Mouse (Mus musculus): ENCODE results near the gene Gpr137b.
"Not testable (repeated sequence)": the region's sequence is repeated elsewhere in the genome, so short reads cannot be mapped to it uniquely, and the experiment has no call there.

Gpr137b gene

DNA sequence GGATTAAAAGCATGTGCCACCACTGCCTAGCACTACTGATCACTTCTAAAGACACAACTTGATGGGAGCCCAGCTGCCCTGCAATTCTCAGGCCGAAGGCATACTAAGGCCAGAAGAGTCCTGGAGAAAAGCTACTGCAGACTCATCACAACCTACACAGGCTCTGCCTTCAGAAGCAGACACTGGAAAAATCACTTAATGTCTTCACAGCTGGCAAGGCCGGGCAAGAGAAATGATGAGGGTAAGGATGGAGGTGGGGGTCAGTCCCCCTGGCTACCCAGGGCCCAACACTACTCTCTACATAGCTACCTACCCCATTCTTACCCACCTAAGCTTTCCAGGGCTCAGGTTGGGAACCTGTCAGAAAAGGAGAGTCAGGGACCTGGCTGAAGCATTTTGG lies 27.4 kb downstream of the Gpr137b start:
- DNase-seq (ENCODE audit: low read depth, low spot score): not testable (repeated sequence)

DNA sequence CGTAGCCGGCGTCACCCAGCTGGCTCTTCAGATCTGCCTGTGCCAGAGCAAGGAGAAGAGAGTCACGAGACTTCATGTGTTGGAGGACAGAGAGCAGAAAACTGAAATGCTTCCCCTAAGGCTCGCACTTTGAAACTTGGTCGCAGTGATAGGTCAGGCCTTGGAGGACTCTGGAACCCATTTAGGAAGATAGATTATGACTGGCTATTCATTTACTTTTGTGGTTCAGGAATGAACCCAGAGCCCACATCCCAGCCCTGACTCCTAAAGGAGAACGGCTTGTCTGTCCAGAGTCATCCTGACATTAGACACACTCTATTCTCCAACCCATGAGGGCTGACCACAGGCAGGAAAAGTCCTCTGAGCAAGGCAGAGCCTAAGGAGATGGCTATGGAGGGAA lies 30.3 kb downstream of the Gpr137b start:
- not testable (repeated sequence) for DNase-seq (ENCODE audit: low read depth, low spot score)

DNA sequence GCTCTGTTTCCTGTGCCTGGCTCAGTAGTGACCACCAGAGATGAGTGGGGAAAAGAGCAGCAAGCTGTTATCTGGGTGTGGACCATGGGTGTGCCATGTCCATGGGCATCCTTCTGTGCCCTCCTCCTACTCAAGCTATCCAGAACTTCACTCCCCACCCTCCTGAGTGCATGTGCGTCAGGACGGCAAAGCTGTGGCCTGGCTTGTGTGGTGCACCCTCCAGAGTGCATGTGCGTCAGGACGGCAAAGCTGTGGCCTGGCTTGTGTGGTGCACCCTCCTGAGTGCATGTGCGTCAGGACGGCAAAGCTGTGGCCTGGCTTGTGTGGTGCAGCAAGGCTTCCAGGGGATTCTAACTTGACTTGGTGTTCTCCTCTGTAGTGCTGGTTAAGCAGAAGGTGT lies 31.6 kb downstream of the Gpr137b start:
- DNase-seq (ENCODE audit: low read depth, low spot score): not testable (repeated sequence)

DNA sequence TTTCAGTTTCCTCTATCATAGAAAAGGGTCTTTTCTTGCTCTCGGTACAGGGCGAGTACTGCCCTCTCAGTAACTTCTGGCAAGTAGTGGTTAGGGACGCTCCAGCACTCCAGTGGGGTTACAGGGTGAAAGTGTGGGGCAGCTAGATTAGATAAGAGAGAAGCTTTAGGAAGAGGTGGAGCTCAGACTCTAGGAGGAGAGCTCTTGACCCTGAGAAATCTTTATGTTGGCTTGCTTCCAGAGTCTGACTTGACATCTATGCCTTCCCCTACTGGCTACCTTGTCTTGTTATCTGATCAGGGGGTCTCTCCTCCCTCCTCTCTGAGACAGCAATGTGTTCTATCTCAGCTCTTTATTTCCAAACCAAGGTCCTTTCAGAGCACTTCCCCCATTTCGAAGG lies 33.8 kb downstream of the Gpr137b start:
- not testable (repeated sequence) for DNase-seq (ENCODE audit: low read depth, low spot score)

DNA sequence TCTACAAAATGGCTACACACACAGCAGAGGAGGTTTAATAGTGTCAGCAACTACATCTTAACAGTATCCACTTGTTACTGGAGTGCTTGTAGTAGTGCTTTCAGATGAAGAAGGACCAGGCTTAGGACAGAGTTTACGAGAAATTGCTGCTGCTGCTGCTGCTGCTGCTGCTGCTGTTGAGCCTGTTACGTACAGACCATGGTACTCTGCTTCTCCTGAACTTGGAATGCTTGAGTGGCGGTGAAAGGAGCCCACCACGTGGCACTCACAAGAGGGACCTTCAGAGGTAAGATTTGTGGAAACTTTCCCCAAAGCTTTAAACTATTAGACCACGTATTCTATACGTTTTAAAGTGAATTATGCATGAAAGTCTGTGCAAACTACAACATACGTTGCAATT lies 35.2 kb downstream of the Gpr137b start:
- DNase-seq (ENCODE audit: low read depth, low spot score): not testable (repeated sequence)

DNA sequence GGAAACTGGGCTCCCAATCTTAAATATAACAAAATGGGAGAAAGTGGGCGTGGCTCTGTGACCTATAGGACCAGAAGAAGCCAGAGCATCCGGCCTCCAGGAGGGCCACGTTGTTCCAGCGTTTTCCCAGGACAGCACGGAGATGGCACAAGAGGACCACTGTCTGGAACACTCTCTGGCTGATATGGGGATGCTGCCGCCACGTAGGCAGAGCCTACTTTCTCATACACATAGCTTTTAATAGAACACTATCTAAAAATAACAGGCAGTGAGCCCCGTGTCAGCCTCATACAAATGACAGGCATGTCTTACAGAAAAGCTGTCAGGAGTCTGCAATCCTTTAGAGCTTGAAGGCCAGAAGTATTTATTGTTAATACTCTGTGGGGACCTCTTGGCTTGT lies 35.7 kb downstream of the Gpr137b start:
- DNase-seq (ENCODE audit: low read depth, low spot score): not testable (repeated sequence)

DNA sequence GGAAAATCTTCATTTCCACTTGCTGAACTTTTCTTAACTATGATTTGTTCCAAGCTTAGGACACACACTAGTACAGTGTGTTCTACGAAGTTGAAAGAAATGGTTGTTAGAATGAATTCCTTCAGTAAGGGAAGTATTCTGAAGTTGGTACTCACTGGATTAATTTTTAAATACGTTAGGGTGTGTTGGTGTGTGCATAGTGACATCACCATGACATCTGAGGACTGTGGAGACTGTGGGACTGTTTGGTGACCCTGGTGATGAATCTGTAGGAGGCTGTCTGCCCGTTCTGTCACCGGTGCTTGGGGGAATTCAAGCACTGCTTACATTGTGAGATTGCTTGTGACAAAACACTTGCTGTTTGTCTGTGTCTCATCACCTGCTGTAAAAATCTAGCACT lies 41.7 kb downstream of the Gpr137b start:
- DNase-seq (ENCODE audit: low read depth, low spot score): not testable (repeated sequence)

DNA sequence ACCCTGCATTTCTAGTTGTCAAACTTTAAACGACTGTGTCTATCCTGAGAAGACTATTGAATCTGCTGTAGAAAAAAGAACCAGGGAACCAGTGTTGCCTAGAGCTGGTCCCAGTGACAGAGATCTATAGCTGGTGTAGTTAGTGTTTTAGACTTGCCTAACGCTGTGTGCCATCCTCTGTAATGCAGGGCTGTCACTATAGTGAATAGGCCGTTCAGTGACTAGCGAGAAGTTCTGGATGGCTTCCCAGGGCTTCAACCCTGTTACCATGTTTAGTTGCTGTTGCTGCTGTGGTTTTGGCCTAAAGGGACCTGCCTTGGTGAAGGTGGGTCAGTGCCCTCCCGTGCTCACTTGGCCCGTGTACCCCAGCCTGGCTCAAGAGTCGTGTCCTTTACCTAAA lies 43.1 kb downstream of the Gpr137b start:
- not testable (repeated sequence) for DNase-seq (ENCODE audit: low read depth, low spot score)

DNA sequence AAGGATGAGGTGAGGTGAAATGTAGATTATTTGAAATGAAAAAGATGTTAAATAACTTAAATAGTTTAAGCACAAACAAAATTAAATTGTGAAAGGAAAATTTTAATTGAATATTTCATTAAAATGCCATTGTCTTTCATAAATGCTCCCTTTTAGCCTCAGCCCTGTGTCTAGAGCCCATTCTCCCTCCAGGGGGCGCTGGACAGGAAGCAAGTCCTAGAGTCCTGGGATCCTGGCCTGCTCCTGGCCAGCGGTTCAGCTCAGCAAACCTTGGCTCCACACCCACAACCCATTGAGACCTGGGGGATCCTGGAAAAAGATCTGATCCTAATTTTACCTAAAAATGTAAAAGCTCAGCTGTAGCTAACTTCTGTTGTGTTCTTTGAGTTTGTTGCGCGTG lies 44.5 kb downstream of the Gpr137b start:
- DNase-seq (ENCODE audit: low read depth, low spot score): no peak

DNA sequence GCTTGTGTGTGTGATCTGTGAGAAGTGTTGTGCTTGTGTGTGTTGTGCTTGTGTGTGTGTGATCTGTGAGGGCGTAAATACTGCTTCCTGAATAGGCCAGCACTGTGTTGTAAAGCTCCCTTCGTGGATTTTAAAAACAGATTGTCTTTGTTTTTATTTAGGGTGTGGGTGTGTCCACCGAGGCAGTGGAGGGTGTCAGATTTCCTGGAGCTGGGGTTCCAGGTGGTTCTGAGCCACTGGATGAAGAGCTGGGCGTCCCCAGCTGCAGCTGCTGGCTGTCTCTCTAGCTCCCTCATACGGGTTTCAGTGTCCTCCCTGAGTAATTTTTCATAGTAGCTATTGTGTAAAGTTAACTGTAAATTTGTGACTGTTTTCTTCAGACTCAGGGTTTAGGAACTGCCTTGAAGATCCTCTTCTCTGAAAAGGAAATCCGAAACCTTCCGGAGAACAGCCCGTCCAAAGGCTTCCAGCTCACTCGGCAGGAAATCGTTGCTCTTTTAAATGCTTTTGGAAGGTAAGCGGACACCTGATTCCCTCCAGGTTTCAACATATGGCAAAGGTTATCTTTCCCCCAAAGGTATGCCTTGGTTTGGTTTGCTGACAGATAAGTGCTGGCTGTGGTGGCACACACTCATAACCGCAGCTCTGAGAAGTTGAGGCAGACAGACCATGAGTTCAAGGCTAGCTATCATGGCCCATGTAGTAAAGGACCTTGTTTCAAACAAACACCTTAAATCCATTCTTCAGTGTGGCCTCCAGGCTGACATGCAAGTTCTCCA lies 46.0 kb downstream of the Gpr137b start:
- DNase-seq (ENCODE audit: low read depth, low spot score): not testable (repeated sequence)

DNA sequence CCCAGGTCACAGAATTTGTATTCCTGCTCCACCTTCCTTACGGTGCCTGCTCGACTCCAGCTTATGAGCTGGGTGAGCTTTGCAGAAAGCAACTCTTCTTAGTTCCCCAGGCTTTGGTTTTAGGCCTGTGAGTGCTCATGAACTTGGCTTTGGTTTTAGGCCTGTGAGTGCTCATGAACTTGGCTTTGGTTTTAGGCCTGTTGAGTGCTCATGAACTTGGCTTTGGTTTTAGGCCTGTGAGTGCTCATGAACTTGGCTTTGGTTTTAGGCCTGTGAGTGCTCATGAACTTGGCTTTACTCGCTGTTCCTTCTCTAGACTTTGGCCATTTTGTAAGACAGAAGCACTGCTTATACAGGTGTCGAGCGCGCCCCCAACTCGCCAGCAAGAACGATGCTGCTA lies 56.5 kb downstream of the Gpr137b start:
- not testable (repeated sequence) for DNase-seq (ENCODE audit: low read depth, low spot score)

DNA sequence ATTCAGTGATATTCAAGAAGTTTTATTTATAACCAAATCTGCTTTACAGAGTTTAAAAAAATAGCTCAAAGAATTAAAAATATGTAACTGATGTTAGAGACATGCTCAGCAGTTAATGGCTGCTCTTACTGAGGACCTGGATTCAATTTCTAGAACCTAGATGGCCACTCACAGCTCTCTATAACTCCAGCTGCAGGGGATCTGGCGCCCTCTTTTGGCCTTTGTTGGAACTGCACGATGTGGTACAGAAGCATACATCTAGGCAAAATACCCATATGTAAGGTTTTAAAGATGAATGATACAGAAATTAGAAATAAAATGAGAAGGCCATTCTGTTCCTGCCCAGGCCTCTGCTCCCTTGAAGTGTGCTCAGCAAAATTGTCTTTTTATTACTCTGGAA lies 64.9 kb downstream of the Gpr137b start:
- peak; percentile 12 for DNase-seq (ENCODE audit: low read depth, low spot score)

All from c-Kit-negative CD71-positive TER-119-positive erythroid progenitor cells, embryonic 14.5 days (primary cell).